Mouse (Mus musculus): ENCODE results near the gene Ncapd3. TPM values are rescaled to one million over a fixed set of nuclear protein-coding genes. Genes with fewer than 3 reads are reported as not detected.

Ncapd3 gene
- polyA plus RNA-seq, 1 experiment from 2014 or later, result 36.9 TPM

DNA sequence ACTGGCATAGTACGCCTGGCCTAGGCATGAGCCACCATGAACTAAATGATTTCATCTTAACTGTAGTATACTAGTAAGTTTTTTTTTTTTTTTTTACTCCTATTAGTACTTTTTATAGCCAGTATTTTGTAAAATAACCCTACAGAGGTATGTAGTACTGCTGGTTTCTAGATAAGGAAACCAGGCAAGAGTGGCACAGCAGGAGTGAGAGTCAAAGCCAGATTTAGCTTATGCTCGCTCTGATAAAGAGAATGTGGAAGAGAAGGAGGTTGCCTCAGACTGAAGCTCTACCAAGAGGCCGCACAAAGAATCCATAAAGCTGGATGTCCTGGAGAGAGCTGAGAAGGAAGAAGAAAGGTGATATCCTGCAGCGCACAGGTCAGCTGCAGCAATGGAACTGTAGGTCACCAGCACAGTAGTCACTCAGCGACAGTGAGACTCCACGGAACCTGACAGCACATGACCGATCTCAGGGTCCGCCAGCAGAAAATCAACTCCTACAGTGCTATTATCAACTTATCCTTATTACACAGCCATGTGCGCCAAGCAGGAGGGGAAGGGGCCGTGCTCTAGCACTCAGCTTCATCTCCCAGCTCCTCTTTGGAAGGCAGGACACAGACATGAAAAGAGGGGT, 110.6 kb downstream of the Ncapd3 start:
- H3K36me3 ChIP-seq, result peaks cover 69% of the 10 kb centered on the region
- 95% methylated on average over 10 of the region's 10 CpGs for WGBS
- DNase-seq (ENCODE audit: low spot score), result no peak
- no peaks in the 10 kb centered on the region for H3K4me1 ChIP-seq
- H3K4me3 ChIP-seq, result no peak overlapping the region
- H3K27ac ChIP-seq (replicated peaks), result no peak overlapping the region
- H3K9me3 ChIP-seq (replicated peaks), result peaks cover 6% of the 10 kb centered on the region; the same call in 1 of the 2 replicates
- H3K27me3 ChIP-seq (ENCODE audit: low read depth, poor library complexity, severe bottlenecking), result no peaks in the 10 kb centered on the region

GRCm38 (mm10) chr9:27144271-27144840, 114.4 kb downstream of the Ncapd3 start:
- Histone ChIP-seq H3K27ac (replicated peaks) (no peak overlapping the region), H3K4me3 (no peak overlapping the region), H3K36me3 (peaks cover 85% of the 10 kb centered on the region), H3K4me1 (peaks cover 15% of the 10 kb centered on the region), H3K9me3 (replicated peaks) (peaks cover 6% of the 10 kb centered on the region; the same call in 1 of the 2 replicates), H3K27me3 (ENCODE audit: low read depth, poor library complexity, severe bottlenecking) (no peaks in the 10 kb centered on the region)
- DNase-seq (ENCODE audit: low spot score), result no peak
- WGBS, result 91% methylated on average over 4 of the region's 4 CpGs

Other genes with a start within 250 kb of the Ncapd3 start
- gene Glb1l2, start 223.7 kb upstream of the Ncapd3 start, polyA plus RNA-seq (2016; fragmentation: Nextera tagmentation; extraction: Ambion mirVana), result 5.8 and 6.0 TPM in 2 replicates
- not detected in 2 replicates for gene Glb1l3, start 169.3 kb upstream of the Ncapd3 start, polyA plus RNA-seq (2016; fragmentation: Nextera tagmentation; extraction: Ambion mirVana)
- not detected in 2 replicates for gene Gm1110, start 107.1 kb upstream of the Ncapd3 start, polyA plus RNA-seq (2016; fragmentation: Nextera tagmentation; extraction: Ambion mirVana)
- gene Acad8, start 30.6 kb upstream of the Ncapd3 start, polyA plus RNA-seq (2016; fragmentation: Nextera tagmentation; extraction: Ambion mirVana), result 43.8 and 46.1 TPM in 2 replicates
- 166 and 178 TPM in 2 replicates for gene Thyn1, start 30.5 kb upstream of the Ncapd3 start, polyA plus RNA-seq (2016; fragmentation: Nextera tagmentation; extraction: Ambion mirVana)
- gene Vps26b, start 110 bp upstream of the Ncapd3 start, polyA plus RNA-seq (2016; fragmentation: Nextera tagmentation; extraction: Ambion mirVana), result 38.3 and 40.7 TPM in 2 replicates
- 146 and 147 TPM in 2 replicates for gene Jam3, start 125.2 kb downstream of the Ncapd3 start, polyA plus RNA-seq (2016; fragmentation: Nextera tagmentation; extraction: Ambion mirVana)